Mouse (Mus musculus): ENCODE measurements around the gene Fbxw17. TPM values are rescaled to one million over a fixed set of nuclear protein-coding genes. Genes with fewer than 3 reads are reported as not detected.
A peak's percentile ranks its signal among the peaks of the same experiment; 100 is the strongest.
"Not testable (repeated sequence)": the region's sequence is repeated elsewhere in the genome, so short reads cannot be mapped to it uniquely, and the experiment has no call there.

Fbxw17 gene
- 22.7 and 24.6 TPM in 2 replicates for polyA plus RNA-seq (2015; fragmentation: Nextera tagmentation; extraction: Ambion mirVana)

DNA sequence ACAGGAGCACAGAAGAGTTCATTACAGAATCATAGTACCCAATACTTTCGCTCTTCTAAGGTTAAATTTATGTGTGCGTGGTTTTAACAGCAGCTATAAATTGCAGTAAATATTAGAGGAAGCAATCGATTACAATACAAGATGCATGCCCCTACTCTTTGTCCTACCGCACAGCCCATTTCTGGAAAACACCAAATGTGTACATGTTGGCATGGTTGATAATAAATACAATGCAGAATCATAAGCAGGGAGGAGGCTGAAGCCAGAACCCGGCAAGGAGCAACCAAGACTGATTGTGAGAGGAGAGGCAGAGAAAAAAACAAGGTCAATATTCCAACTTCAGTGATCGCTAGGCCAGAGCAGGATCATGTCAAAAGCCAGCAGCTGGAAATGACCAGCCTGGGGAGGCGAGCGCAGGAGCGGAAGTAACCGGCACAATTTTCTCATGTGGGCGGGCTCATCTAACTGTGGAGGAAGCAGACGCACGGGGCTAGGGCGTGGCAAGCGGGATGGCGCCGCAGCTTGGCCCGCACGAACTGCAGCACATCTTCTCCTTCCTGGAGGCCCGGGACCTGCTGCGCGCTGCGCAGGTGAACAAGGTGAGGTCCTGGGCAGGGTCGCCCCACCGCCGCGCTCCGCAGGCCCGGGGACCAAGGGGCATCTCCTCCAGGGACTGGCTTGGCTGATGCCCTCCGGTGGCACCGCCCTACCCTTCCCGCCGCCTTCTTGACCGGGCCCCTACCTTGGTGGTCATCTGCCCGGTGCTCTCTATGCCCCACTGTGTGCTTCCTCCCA lies at the start of gene Fbxw17:
TSS of gene Fbxw17 (plus strand) at position 476 of the 795 bp plus-strand sequence.
- WGBS, result 11% methylated on average over 35 of the region's 35 CpGs
- no peaks in the 10 kb centered on the region for H3K27me3 ChIP-seq (replicated peaks)
- H3K9me3 ChIP-seq, result no peaks in the 10 kb centered on the region
- peak within 1 kb of the TSS; percentile 81 for H3K4me3 ChIP-seq (replicated peaks)
- H3K27ac ChIP-seq, result peak within 1 kb of the TSS; percentile 56; the same call in 1 of the 2 replicates
- peak within 1 kb of the TSS; percentile 86 for H3K9ac ChIP-seq
- peak; percentile 98 for ATAC-seq
- peak within 1 kb of the TSS; percentile 75 for H3K4me2 ChIP-seq (replicated peaks)
- H3K4me1 ChIP-seq (replicated peaks), result 0 out of 2 replicates have a peak, but pooled peaks cover 4% of the 10 kb centered on the region
- 0 out of 2 replicates have a peak, but pooled peaks cover 3% of the 10 kb centered on the region for H3K36me3 ChIP-seq

DNA sequence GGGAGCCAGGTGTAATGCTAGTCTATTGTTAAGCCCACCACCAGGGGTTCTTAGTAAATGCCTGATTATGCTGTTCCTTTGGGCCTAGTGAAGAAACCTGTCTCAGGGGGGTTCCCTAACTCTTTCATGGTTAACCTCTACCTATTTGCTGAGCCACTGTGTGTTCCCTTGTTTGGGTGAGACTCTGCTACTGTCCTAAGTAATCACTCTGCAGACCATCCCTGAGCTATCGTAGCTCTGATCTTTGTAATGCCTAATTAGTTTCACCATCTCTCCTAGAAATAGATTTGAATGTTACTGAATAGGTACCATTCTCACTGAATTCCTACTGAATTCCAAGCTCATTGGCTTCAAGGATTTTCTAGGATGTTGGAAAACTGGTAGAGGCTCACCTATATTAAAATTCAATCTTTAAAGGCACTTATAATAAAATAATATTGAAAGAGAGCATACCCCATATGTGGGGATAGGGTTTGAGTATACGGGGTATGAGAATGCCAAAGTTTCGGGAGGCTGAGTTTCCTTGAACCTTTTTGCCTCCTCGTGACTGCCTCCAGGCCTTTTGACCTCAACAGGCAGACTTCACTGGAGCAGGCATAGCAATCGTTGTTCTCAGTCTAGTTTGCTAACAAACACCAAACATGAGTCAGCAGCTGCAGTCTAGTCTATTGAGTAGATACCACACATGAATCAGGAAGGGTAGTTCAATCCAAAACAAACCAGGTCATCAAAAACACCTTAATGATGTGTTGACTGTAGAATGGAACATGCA lies 44.5 kb upstream of the Fbxw17 start:
- not testable (repeated sequence) for H3K4me2 ChIP-seq (replicated peaks); H3K27ac ChIP-seq; ATAC-seq; H3K36me3 ChIP-seq; H3K9ac ChIP-seq; H3K4me1 ChIP-seq (replicated peaks); H3K9me3 ChIP-seq; H3K4me3 ChIP-seq (replicated peaks); H3K27me3 ChIP-seq (replicated peaks)
- 76% methylated on average over 5 of the region's 5 CpGs for WGBS

DNA sequence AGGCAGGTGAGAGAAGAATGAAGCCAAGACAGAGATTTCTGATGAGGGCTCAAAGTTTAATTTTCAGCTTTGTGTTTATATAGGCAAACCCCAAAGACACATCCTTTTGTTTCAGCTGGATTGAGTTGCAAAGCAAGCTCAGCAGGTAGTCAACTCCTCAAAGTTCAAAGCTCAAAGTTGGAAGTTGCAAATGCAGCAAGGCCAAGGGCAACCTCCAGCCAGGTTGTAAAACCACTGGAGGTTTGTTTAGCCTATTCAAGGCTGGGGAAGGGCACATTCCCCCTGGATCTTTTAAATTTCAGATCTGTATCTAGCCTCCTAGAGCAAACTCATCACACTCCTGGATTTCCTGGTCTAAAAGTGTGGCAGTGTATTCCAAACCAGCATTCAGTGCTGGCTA lies 28.5 kb upstream of the Fbxw17 start:
- H3K4me3 ChIP-seq (replicated peaks); H3K36me3 ChIP-seq; H3K9ac ChIP-seq; H3K4me1 ChIP-seq (replicated peaks); H3K9me3 ChIP-seq; H3K4me2 ChIP-seq (replicated peaks); H3K27me3 ChIP-seq (replicated peaks); H3K27ac ChIP-seq: not testable (repeated sequence)
- peak; percentile 23; the same call in 1 of the 2 replicates for ATAC-seq

DNA sequence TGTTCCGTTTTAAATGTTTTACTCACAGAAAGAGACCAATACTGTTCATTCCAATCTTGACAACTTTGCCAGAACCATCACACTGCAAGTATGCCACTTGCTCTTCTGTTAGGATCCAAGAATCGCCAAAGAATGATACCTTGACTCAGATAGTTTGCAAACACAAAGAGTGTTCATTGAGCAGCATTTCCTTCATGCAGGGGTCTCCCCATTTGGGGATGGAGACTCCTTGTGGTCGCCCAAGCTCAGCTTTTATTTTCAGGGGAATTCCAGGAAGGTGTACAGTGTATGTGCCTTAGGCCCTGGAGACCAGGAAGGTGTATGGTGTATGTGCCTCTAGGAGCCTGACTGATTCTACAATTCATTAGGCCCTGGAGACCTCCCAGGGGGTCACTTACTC lies 757 bp downstream of the Fbxw17 start:
- Histone ChIP-seq H3K9me3 (no peaks in the 10 kb centered on the region), H3K27me3 (replicated peaks) (no peaks in the 10 kb centered on the region), H3K9ac (0 out of 2 replicates have a peak overlapping the region, but pooled peaks have one; percentile 86), H3K4me1 (replicated peaks) (0 out of 2 replicates have a peak, but pooled peaks cover 4% of the 10 kb centered on the region), H3K27ac (no peak overlapping the region), H3K4me2 (replicated peaks) (peak overlapping the region; percentile 75), H3K4me3 (replicated peaks) (peak overlapping the region; percentile 81), H3K36me3 (peaks cover 7% of the 10 kb centered on the region; the same call in 1 of the 2 replicates)
- 33% methylated on average over 3 of the region's 3 CpGs for WGBS
- ATAC-seq, result no peak

DNA sequence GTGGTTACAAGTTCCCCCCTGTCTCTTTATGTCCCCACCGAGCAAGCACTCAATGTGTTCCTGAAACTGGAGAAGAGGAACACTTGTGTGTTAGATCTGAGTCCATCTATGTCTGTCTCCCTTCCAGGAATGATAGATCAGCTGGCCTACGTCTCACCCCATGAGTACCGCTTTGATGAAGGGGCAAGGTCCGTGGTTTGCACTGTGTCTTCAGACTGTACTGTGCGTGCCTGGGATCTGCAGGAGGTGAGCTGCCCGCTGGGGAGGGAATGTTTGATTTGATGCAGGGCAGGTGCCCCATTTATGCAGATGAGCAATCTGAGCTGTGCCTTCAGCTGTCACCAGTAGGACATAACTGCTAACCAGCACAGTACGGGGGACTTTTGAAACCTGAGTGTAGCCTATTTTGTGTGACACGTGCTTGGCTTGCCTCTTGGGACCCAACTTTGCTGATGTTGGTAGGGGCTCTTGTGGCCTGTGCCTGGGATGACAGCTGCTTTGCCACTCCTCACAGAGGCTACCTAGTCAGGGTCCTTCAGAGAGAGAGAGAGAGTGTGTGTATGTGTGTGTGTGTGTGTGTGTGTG lies 6.1 kb downstream of the Fbxw17 start:
- no peak for ATAC-seq
- H3K36me3 ChIP-seq, result peaks cover 23% of the 10 kb centered on the region
- H3K9ac ChIP-seq, result no peak overlapping the region
- no peaks in the 10 kb centered on the region for H3K27me3 ChIP-seq (replicated peaks)
- H3K27ac ChIP-seq, result no peak overlapping the region
- no peak overlapping the region for H3K4me2 ChIP-seq (replicated peaks)
- 88% methylated on average over 8 of the region's 8 CpGs for WGBS
- H3K4me1 ChIP-seq (replicated peaks), result no peaks in the 10 kb centered on the region
- no peak overlapping the region for H3K4me3 ChIP-seq (replicated peaks)
- H3K9me3 ChIP-seq, result no peaks in the 10 kb centered on the region

DNA sequence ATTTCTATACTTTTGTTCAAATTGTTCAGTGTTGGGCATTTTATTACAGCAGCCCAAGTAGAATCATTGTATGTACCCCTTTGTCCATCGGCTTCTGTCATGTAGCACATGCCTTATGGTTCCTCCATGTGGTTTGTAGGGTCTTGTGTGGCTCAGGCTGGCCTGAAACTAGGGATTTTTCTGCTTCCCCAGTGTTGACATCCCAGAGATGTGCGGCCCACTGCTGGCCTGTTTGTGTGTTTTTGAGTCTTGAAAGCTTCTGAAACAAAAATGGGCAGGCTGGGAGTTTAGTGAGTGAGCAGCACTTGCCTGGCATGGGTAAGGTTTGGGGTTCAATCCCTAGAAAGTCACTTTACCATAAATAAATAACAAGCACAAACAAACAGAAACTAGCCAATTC lies 6.9 kb downstream of the Fbxw17 start:
- Histone ChIP-seq H3K27me3 (replicated peaks) (no peaks in the 10 kb centered on the region), H3K9ac (no peak overlapping the region), H3K9me3 (no peaks in the 10 kb centered on the region), H3K36me3 (peaks cover 23% of the 10 kb centered on the region), H3K4me3 (replicated peaks) (no peak overlapping the region), H3K4me1 (replicated peaks) (no peaks in the 10 kb centered on the region), H3K27ac (no peak overlapping the region), H3K4me2 (replicated peaks) (no peak overlapping the region)
- WGBS, result 93% methylated on average over 2 of the region's 2 CpGs
- ATAC-seq, result no peak

DNA sequence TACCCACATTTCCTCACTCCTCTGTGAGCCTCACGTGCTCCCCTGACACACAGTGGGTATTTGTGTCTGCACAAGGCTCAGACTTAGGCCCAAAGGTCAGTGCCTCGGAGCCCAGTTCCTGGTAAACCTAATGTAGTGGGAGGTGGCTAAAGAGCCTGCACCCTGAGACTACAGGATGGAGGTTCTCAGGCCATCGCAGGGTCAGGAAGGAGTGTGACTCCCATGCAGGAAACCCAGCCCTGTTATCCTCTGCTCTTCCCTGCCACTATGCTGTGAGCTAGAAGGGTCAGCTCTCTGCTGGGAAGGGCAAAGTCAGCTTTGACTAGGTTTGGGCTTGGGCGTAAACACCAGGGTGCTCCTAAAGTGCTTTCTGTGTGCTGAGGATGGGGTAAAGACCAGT lies 9.0 kb downstream of the Fbxw17 start:
- 86% methylated on average over 4 of the region's 4 CpGs for WGBS
- Histone ChIP-seq H3K9ac (no peak overlapping the region), H3K4me2 (replicated peaks) (no peak overlapping the region), H3K9me3 (no peaks in the 10 kb centered on the region), H3K27ac (no peak overlapping the region), H3K27me3 (replicated peaks) (no peaks in the 10 kb centered on the region), H3K4me1 (replicated peaks) (no peaks in the 10 kb centered on the region), H3K4me3 (replicated peaks) (no peak overlapping the region), H3K36me3 (peaks cover 31% of the 10 kb centered on the region)
- no peak; the same call in 1 of the 2 replicates for ATAC-seq

DNA sequence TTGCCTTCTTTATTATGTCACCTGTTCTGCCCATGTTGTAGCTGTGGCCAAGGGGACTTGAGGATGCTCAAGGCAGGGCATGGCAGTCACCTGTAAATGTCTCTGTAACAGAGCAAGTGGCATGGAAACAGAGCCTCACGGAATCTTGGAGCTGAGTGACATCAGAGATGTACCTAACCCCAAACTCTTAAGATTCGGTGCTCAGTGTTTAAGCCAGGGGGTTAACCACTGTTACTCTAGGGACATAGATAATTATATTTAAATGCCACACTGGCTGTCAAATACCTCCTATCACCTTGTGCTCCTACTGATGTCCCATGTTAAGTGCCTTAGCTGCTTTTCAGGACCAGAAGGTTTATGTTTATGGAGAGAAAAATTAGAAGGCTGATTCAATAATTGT lies 26.1 kb downstream of the Fbxw17 start, which contains the start of gene Gm47429:
TSS of gene Gm47429 (minus strand) at position 101 of the 400 bp plus-strand sequence.
- 89% methylated on average over 2 of the region's 2 CpGs for WGBS
- H3K36me3 ChIP-seq, result no peaks in the 10 kb centered on the region
- no peak for ATAC-seq

DNA sequence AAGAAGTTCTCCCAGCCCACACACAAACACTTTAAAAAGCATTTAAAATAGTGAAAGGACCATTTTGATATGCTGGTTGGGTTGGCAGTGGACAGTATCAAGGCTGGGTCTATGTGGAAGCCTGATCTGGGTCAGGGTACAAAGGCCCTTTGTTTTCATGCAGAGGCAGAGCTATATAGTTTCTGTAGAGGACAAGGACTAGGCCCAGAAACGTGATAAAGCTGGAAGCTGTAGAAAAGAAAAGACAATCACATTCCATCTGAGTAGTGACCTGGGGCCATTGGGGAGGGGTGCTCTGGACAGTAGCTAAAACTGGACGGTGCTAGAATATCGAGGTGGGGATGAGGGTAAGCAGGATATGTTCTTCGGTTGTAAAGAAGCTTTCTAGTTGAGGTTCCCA lies 27.6 kb downstream of the Fbxw17 start:
- H3K36me3 ChIP-seq, result no peaks in the 10 kb centered on the region
- H3K9me3 ChIP-seq, result no peaks in the 10 kb centered on the region
- 64% methylated on average over 4 of the region's 4 CpGs for WGBS
- no peak overlapping the region for H3K9ac ChIP-seq
- no peaks in the 10 kb centered on the region for H3K27me3 ChIP-seq (replicated peaks)
- no peak overlapping the region for H3K4me3 ChIP-seq (replicated peaks)
- H3K4me1 ChIP-seq (replicated peaks), result no peaks in the 10 kb centered on the region
- H3K4me2 ChIP-seq (replicated peaks), result no peak overlapping the region
- H3K27ac ChIP-seq, result no peak overlapping the region
- ATAC-seq, result no peak

More for the DNA sequence above, 26.1 kb downstream of the Fbxw17 start, which contains the start of gene Gm47429:
- Histone ChIP-seq H3K4me3 (replicated peaks) (no peak within 1 kb of the TSS), H3K4me2 (replicated peaks) (no peak within 1 kb of the TSS), H3K9ac (no peak within 1 kb of the TSS), H3K27ac (no peak within 1 kb of the TSS), H3K27me3 (replicated peaks) (no peaks in the 10 kb centered on the region), H3K4me1 (replicated peaks) (no peaks in the 10 kb centered on the region), H3K9me3 (no peaks in the 10 kb centered on the region)

DNA sequence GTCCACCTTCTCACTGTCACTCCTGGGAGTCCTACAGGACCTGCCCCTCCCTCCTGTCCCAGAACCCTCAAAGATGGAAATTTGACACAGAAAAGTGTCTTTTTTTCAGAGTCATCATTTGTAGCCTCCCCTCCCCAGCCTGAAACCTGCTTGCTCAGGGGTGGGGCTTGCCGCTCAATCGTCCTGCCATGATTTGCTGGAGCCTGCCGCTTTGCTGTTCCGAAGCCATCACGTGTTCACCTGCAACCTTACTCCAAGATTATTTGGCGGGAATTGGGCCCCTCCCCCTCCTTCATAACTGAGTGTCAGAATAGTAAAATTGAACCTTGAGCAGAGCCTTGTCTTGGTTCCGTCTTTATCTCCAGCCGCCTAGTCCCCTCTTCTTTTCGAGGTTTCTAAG lies 34.6 kb downstream of the Fbxw17 start:
- H3K4me2 ChIP-seq (replicated peaks); ATAC-seq; H3K9me3 ChIP-seq; H3K27me3 ChIP-seq (replicated peaks); H3K36me3 ChIP-seq; H3K27ac ChIP-seq; H3K9ac ChIP-seq; H3K4me1 ChIP-seq (replicated peaks); H3K4me3 ChIP-seq (replicated peaks): not testable (repeated sequence)
- WGBS, result 70% methylated on average over 9 of the region's 9 CpGs

DNA sequence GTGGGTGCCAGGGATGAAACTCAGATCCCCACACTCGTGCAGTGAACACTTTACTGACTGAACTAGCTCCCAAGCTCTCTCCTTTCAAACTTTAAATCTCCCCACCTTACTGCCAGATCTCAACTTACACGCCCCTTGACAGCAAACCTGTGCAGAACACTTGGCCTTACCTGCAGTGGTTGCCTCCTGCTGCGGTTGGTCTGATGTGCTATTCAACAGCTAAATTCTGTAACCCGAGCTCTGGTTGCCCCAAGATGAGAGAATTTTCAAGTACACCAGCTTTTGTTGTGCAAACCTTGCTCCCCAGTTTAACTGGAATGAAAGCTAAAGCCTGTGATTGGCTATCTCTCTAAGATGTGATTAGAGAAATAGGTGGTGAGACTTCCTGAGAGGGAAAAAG lies 35.8 kb downstream of the Fbxw17 start:
- Histone ChIP-seq H3K36me3 (no peaks in the 10 kb centered on the region), H3K9me3 (no peaks in the 10 kb centered on the region), H3K4me3 (replicated peaks) (no peak overlapping the region), H3K4me2 (replicated peaks) (no peak overlapping the region), H3K27ac (no peak overlapping the region), H3K9ac (no peak overlapping the region), H3K4me1 (replicated peaks) (no peaks in the 10 kb centered on the region), H3K27me3 (replicated peaks) (no peaks in the 10 kb centered on the region)
- no peak for ATAC-seq
- 33% methylated on average over 4 of the region's 4 CpGs for WGBS

DNA sequence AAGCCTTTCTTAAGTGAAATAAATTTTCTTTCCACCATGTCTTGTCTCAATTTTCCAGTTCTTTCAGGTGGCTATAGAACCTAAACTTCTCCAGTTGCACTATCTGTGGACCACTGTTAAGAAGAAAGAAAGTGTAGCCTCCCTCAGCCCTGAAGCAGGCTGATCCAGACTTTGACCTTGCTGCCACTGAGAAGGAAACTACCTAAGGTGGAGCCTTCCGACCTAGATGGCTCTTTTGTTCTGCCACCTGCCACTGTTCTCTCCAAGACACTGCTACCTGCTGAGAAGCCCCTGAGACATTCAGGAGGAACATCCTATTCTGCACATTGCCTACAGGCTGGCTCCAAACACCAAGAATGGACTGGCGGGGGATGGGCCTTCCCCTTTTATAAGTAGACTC lies 42.8 kb downstream of the Fbxw17 start:
- H3K4me1 ChIP-seq (replicated peaks); H3K36me3 ChIP-seq; H3K4me2 ChIP-seq (replicated peaks); H3K9me3 ChIP-seq; ATAC-seq; H3K4me3 ChIP-seq (replicated peaks); H3K27me3 ChIP-seq (replicated peaks); H3K27ac ChIP-seq; H3K9ac ChIP-seq: not testable (repeated sequence)
- 65% methylated on average over 2 of the region's 2 CpGs for WGBS

All from intestine, embryonic 15.5 days (tissue).